Comparison of ENCODE assay signal across 10 mouse cellular contexts in genomic region chr6:64568599-64568998, GRCm38 (mm10).
DNase-seq lines count a peak whose midpoint lies in the region; ATAC-seq and TF ChIP-seq lines count a peak whose summit lies in the region.
"Had no signal": no experiment of that assay in that cellular context is flagged by ENCODE, and none has a peak within 500 bp of the region (broad histone marks: within the 10 kb centered on the region; RNA-seq: fewer than 3 reads in every experiment).

No protein-coding gene starts in this region.

- no peaks in the 10 kb centered on the region for H3K79me2 ChIP-seq in liver, adult 2 months (ENCODE audit: control insufficient read depth, insufficient read depth, low read length)

- intact Hi-C loops in left cerebral cortex, postnatal 14 days (cut with DNase I) = no loop called here

- H3K4me1 ChIP-seq in liver, adult 2 months (ENCODE audit: control insufficient read depth, insufficient read depth, low read length) = no peaks in the 10 kb centered on the region
- no peaks in the 10 kb centered on the region for H3K4me1 ChIP-seq in liver, embryonic 11.5 days (replicated peaks; ENCODE audit: control insufficient read depth, insufficient read depth, low read length)
- H3K4me1 ChIP-seq in midbrain, embryonic 16.5 days (ENCODE audit: control insufficient read depth, insufficient read depth, low read length) = no peaks in the 10 kb centered on the region
- H3K4me1 ChIP-seq: lung, embryonic 15.5 days had no signal

- H3K4me2 ChIP-seq in liver, embryonic 11.5 days = no peak overlapping the region
- no peak overlapping the region for H3K4me2 ChIP-seq in midbrain, embryonic 16.5 days (ENCODE audit: low read length)
- H3K4me2 ChIP-seq: lung, embryonic 15.5 days had no signal

- no peak overlapping the region for H3K9ac ChIP-seq in liver, adult 2 months (ENCODE audit: low read depth, low read length)
- no peak overlapping the region for H3K9ac ChIP-seq in liver, embryonic 11.5 days (ENCODE audit: low read depth, low read length)
- no peak overlapping the region for H3K9ac ChIP-seq in midbrain, embryonic 16.5 days (ENCODE audit: low read depth, low read length)
- H3K9ac ChIP-seq: lung, embryonic 15.5 days had no signal

- no peaks in the 10 kb centered on the region for H3K36me3 ChIP-seq in liver, adult 2 months (ENCODE audit: control insufficient read depth, insufficient read depth, low read length)
- H3K36me3 ChIP-seq in liver, embryonic 11.5 days (ENCODE audit: control insufficient read depth, insufficient read depth, low read length) = no peaks in the 10 kb centered on the region
- no peaks in the 10 kb centered on the region for H3K36me3 ChIP-seq in midbrain, embryonic 16.5 days (ENCODE audit: control insufficient read depth, insufficient read depth, low read length)
- H3K36me3 ChIP-seq: lung, embryonic 15.5 days had no signal

- TF ChIP-seq POLR2A in liver, adult 2 months (IDR thresholded peaks at IDR 0.05; ENCODE audit: extremely low read depth, insufficient read depth, low read length) = no peak

- H3K27ac ChIP-seq in liver, adult 2 months (replicated peaks; ENCODE audit: insufficient read depth, low read depth, low read length) = no peak overlapping the region
- H3K27ac ChIP-seq in liver, embryonic 11.5 days (ENCODE audit: low read depth, low read length) = no peak overlapping the region
- no peak overlapping the region for H3K27ac ChIP-seq in midbrain, embryonic 16.5 days (ENCODE audit: low read length)
- H3K27ac ChIP-seq: lung, embryonic 15.5 days had no signal

- no peaks in the 10 kb centered on the region for H3K9me3 ChIP-seq in liver, embryonic 11.5 days (ENCODE audit: control insufficient read depth, low read length)
- H3K9me3 ChIP-seq in midbrain, embryonic 16.5 days (replicated peaks; ENCODE audit: control insufficient read depth, low read length, poor library complexity, severe bottlenecking) = no peaks in the 10 kb centered on the region
- H3K9me3 ChIP-seq: lung, embryonic 15.5 days had no signal

- TF ChIP-seq CTCF in liver, adult 2 months (IDR thresholded peaks at IDR 0.05; ENCODE audit: low read depth, low read length) = peak; percentile 36; the same call in 1 of the 2 replicates

- no peaks in the 10 kb centered on the region for H3K27me3 ChIP-seq in liver, adult 2 months (ENCODE audit: control insufficient read depth, insufficient read depth, low read length)
- H3K27me3 ChIP-seq in liver, embryonic 11.5 days (replicated peaks; ENCODE audit: control insufficient read depth, insufficient read depth, low read length) = no peaks in the 10 kb centered on the region
- no peaks in the 10 kb centered on the region for H3K27me3 ChIP-seq in midbrain, embryonic 16.5 days (ENCODE audit: control insufficient read depth, insufficient read depth, low read depth, low read length)
- H3K27me3 ChIP-seq: CH12.LX; lung, embryonic 15.5 days had no signal

- H3K4me3 ChIP-seq in liver, adult 2 months (ENCODE audit: insufficient read depth, low read depth, low read length) = no peak overlapping the region
- H3K4me3 ChIP-seq in liver, embryonic 11.5 days (ENCODE audit: low read depth, low read length) = no peak overlapping the region
- H3K4me3 ChIP-seq in midbrain, embryonic 16.5 days (ENCODE audit: low read depth, low read length) = no peak overlapping the region
- H3K4me3 ChIP-seq: lung, embryonic 15.5 days had no signal

- ATAC-seq in liver, embryonic 11.5 days (replicated peaks; ENCODE audit: low FRiP score) = no peak
- no peak for ATAC-seq in midbrain, embryonic 16.5 days

- peak; percentile 69 to 75 for DNase-seq in cerebellum, postnatal 10 days
- no peak for DNase-seq in cerebellum, adult 11 months
- DNase-seq in liver, adult 2 months (ENCODE audit: extremely low read depth, low read depth, low spot score) = no peak
- no peak for DNase-seq in liver, embryonic 11.5 days (ENCODE audit: low spot score)
- peak; percentile 31 to 37 for DNase-seq in cerebellum, postnatal 36 days
- DNase-seq in left cerebral cortex, postnatal 14 days (ENCODE audit: low spot score in 2 of 2) = peak; percentile 56 to 67
- DNase-seq in thymus, postnatal 10 days (ENCODE audit: low spot score in 2 of 2) = no peak

- WGBS in liver, adult 2 months = 39% methylated on average over 5 of the region's 5 CpGs
- 43% methylated on average over 5 of the region's 5 CpGs for WGBS in liver, embryonic 11.5 days
- 54% methylated on average over 5 of the region's 5 CpGs for WGBS in midbrain, embryonic 16.5 days

Comparison
In these comparisons a context has a peak if more than half of its experiments do, and no peak if none do; other contexts are left out.
1. DNase-seq: peak in cerebellum, postnatal 10 days (2 of 2), cerebellum, postnatal 36 days (2 of 2) and left cerebral cortex, postnatal 14 days (2 of 2); none in cerebellum, adult 11 months (single experiment), liver, adult 2 months (single experiment), liver, embryonic 11.5 days (single experiment) and thymus, postnatal 10 days (0 of 2).